34 mouse cellular contexts compared by ENCODE assay signal in the genomic region with DNA sequence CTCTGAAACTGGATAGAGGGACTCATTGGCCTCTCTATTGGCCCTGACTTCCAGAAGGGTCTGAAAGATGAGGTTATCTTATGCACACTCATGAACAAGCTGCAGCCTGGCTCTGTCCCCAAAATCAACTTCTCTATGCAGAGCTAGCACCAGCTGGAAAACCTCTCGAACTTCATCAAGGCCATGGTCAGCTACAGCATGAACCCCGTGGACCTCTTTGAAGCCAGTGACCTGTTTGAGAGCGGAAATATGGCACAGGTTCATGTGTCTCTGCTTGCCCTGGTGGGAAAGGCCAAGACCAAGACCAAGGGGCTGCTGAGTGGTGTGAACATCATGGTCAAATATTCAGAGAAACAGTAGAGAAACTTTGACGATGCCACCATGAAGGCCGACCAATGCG. TPM values are rescaled to one million over a fixed set of nuclear protein-coding genes. Genes with fewer than 3 reads are reported as not detected.
"Had no signal": no experiment of that assay in that cellular context is flagged by ENCODE, and none has a peak within 500 bp of the region (broad histone marks: within the 10 kb centered on the region; RNA-seq: fewer than 3 reads in every experiment).

No protein-coding gene starts in this region.

- H3K36me3 ChIP-seq: limb, embryonic 10.5 days; limb, embryonic 12.5 days; limb, embryonic 13.5 days; limb, embryonic 15.5 days; liver, embryonic 12.5 days; liver, embryonic 13.5 days; liver, embryonic 15.5 days; lung, embryonic 15.5 days; midbrain, embryonic 10.5 days; midbrain, embryonic 12.5 days; midbrain, embryonic 13.5 days; midbrain, embryonic 15.5 days had no signal

- H3K4me3 ChIP-seq: left cerebral cortex, adult 2 months; limb, embryonic 10.5 days; limb, embryonic 12.5 days; limb, embryonic 13.5 days; limb, embryonic 15.5 days; liver, embryonic 12.5 days; liver, embryonic 13.5 days; liver, embryonic 15.5 days; lung, embryonic 15.5 days; megakaryocyte, embryonic 14.5 days; midbrain, embryonic 10.5 days; midbrain, embryonic 12.5 days; midbrain, embryonic 13.5 days; midbrain, embryonic 15.5 days; myocyte had no signal

- H3K27me3 ChIP-seq: limb, embryonic 12.5 days; limb, embryonic 13.5 days; limb, embryonic 15.5 days; liver, embryonic 12.5 days; liver, embryonic 13.5 days; liver, embryonic 15.5 days; lung, embryonic 15.5 days; midbrain, embryonic 12.5 days; midbrain, embryonic 13.5 days; midbrain, embryonic 15.5 days had no signal

- DNase-seq: left cerebral cortex, postnatal 4 days; liver; liver, embryonic 13.5 days; liver, postnatal 0 days; lung, adult 18-20 months; lung, adult 2 months; lung, embryonic 14.5 days; lung, postnatal 10 days; lung, postnatal 14 days; lung, postnatal 36 days; lung, postnatal 4 days; midbrain, embryonic 14.5 days had no signal

- H3K4me1 ChIP-seq: limb, embryonic 10.5 days; limb, embryonic 12.5 days; limb, embryonic 13.5 days; limb, embryonic 15.5 days; liver, embryonic 12.5 days; liver, embryonic 13.5 days; liver, embryonic 15.5 days; lung, embryonic 15.5 days; midbrain, embryonic 10.5 days; midbrain, embryonic 12.5 days; midbrain, embryonic 13.5 days; midbrain, embryonic 15.5 days had no signal

- H3K9ac ChIP-seq: limb, embryonic 12.5 days; limb, embryonic 13.5 days; limb, embryonic 15.5 days; liver, embryonic 12.5 days; liver, embryonic 13.5 days; liver, embryonic 14.5 days; liver, embryonic 15.5 days; liver, postnatal 0 days; lung, embryonic 14.5 days; lung, embryonic 15.5 days; midbrain, embryonic 12.5 days; midbrain, embryonic 13.5 days; midbrain, embryonic 15.5 days had no signal

- H3K9me3 ChIP-seq: limb, embryonic 10.5 days; limb, embryonic 12.5 days; limb, embryonic 13.5 days; limb, embryonic 15.5 days; liver, embryonic 12.5 days; liver, embryonic 13.5 days; liver, embryonic 15.5 days; lung, embryonic 15.5 days; megakaryocyte, embryonic 14.5 days; midbrain, embryonic 10.5 days; midbrain, embryonic 12.5 days; midbrain, embryonic 13.5 days; midbrain, embryonic 15.5 days had no signal

- H3K4me2 ChIP-seq: limb, embryonic 12.5 days; limb, embryonic 13.5 days; limb, embryonic 15.5 days; liver, embryonic 11.5 days; liver, embryonic 12.5 days; liver, embryonic 13.5 days; liver, embryonic 15.5 days; lung, embryonic 14.5 days; lung, embryonic 15.5 days; midbrain, embryonic 11.5 days; midbrain, embryonic 12.5 days; midbrain, embryonic 13.5 days; midbrain, embryonic 15.5 days had no signal

- ATAC-seq: liver, embryonic 12.5 days; liver, postnatal 0 days; lung, postnatal 0 days; midbrain, embryonic 13.5 days; midbrain, embryonic 15.5 days; midbrain, embryonic 16.5 days had no signal

- H3K27ac ChIP-seq: left cerebral cortex, adult 2 months; limb, embryonic 10.5 days; limb, embryonic 12.5 days; limb, embryonic 13.5 days; limb, embryonic 15.5 days; liver, embryonic 12.5 days; liver, embryonic 13.5 days; liver, embryonic 14.5 days; liver, embryonic 15.5 days; lung, embryonic 15.5 days; macrophage; midbrain, embryonic 10.5 days; midbrain, embryonic 12.5 days; midbrain, embryonic 13.5 days; midbrain, embryonic 15.5 days had no signal

RNA-seq across cellular contexts. Expression of a gene that starts 16.0 kb away (rescaled TPM):
- polyA plus RNA-seq: liver, embryonic 11.5 days; liver, embryonic 12.5 days; lung, embryonic 14.5 days; lung, embryonic 16.5 days; midbrain, embryonic 10.5 days had no signal

RNA-seq across cellular contexts. Expression of a gene that starts 16.8 kb away (rescaled TPM):
- polyA plus RNA-seq: limb, embryonic 10.5 days; liver, adult 2 months; liver, embryonic 11.5 days; liver, embryonic 12.5 days; midbrain, embryonic 12.5 days had no signal

RNA-seq across cellular contexts. Expression of a gene that starts 16.9 kb away (rescaled TPM):
- polyA plus RNA-seq: limb, embryonic 10.5 days; lung, embryonic 14.5 days; midbrain, embryonic 10.5 days had no signal

RNA-seq across cellular contexts. Expression of a gene that starts 22.0 kb away (rescaled TPM):
- polyA plus RNA-seq: limb, embryonic 10.5 days; midbrain, embryonic 10.5 days had no signal
